Mouse (Mus musculus): ENCODE measurements at regions not wholly inside any gene's neighbourhood (a gene's known extent, or its start where the extent isn't known, plus 50 kb on each side); places are given as distances from the start of the nearest gene placed in this dataset.

DNA sequence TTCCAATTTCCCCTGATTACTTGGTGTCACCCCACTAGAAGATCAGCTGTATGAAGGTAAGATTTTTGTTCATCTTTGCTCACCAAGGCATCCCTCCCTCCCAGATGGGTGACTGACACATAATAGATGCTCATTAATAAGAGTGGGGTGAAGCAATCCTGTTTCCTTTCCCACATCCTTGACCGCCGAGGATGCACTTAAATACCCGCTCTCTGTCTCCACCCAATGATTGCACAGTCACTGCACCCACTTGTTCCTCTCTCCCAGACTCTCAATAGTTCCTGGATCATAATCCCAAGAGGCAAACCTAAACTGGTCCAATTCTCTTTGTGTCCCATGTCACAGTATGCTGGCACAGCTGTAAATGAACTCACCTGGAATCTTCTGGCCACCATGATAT lies 86.4 kb upstream of the Ccn6 start:
- no peak for DNase-seq (ENCODE audit: inconsistent ontology term)

DNA sequence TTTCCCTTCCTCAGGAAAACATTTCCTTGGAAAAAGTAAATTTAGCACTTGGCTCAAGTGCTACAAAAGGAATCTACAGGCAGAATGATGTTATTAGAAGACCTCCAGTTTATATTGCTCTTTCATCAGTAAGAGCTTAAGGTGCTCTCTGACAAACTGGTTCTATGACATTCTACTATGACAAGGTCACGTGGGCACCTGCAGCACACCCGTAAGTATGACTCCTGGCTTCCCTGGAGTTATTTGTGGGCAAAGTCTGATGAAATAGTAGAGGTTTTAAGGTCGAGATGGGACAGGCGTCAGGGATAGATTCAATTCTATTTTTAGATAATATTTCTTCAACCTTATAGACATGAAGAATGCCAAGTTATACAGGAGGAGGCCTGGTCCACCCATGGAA lies 84.9 kb upstream of the Ccn6 start:
- no peak for DNase-seq (ENCODE audit: inconsistent ontology term)

DNA sequence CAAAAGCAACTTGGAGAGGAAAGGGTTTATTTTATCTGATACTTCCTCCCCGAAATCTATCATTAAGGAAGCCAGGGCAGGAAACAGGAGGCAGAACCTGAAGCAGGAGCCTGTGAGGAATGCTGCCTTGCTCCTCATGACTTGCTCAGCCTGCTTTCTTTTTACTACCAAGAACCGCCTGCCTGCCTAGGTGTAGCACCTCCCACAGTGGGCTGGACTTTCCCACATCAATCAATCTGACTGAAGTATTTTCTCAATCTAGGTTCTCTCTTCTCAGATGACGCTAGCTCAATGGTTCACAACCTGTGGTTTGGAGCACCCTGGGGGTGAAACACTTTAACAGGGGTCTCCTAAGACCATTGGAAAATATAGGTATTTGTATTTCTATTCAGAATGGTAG lies 83.4 kb upstream of the Ccn6 start:
- no peak for DNase-seq (ENCODE audit: inconsistent ontology term)

DNA sequence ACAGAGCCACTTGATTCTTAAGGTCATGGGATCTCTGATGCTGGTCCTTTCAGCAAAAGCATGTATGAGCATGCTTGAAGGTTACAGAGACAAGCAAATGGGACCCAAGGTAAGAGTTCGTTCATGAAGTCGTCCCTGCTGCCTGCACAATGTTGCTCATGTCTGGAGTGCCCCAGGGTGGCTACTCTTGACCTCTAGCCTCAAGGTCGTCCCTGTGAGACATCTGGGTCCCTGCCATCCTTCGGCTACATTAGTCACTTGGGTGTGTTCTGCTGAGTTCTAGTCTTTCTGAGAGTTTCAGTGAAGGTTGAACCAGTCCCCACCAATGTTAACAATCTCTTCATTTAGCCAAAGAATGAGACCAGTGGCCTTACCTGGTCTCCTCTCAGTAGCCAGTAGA lies 81.5 kb upstream of the Ccn6 start:
- DNase-seq (ENCODE audit: inconsistent ontology term), result no peak

DNA sequence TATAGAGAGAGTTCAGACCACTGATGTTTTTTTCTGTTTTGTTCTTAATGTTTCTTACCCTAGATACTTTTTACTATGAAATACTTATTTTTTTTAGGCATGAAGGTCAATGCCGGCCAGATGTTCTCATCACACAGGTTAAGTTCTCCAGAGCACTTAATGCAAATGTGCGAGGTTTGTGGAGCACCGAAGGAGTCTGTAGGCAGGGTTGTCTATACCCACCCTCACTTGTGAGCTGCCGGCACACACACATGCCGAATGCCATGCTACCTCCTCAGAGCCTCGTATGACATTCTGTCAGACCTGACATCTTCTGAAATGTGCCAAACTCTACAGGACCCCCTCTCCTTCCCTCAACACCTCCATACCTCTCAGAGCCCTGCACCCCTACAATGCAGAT lies 80.5 kb upstream of the Ccn6 start:
- no peak for DNase-seq (ENCODE audit: inconsistent ontology term)

DNA sequence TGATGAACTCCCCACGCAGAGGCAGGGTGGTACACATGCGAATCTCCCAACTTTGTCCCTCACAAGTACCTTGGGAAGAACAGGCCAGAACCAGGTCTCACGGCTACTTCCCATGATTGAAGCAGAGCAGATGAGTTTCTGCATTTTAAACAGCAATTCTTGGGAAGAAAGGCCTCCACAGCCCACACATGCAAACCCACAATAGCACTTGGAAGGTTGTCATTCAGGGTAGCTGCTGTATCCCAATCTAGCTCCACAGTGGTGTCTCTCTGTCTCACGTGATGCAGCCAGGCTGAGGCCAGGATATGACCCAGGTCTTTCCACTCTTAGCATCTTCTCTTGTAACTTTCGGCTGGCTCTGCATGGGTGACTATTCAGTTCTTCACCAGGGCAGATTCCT lies 78.8 kb upstream of the Ccn6 start:
- no peak for DNase-seq (ENCODE audit: inconsistent ontology term)

DNA sequence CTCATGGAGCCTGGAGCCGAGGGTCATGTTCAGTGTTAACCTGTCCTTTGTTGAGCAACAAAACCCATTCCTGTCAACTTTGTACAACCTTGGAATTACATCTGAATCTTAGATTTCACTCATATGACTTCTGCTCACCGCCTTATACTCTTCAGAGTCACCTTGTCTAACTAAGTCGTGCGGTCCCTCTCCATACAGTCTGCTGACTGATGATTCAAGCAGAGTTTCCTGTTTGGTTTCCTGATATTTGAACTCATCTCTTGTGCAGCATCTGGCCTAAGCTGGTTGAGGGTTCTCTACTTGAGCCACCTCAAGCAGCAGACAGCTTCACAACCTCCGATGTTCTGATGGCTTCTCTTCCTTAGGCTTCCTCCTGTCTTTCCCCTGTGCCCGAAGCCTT lies 78.3 kb upstream of the Ccn6 start:
- no peak for DNase-seq (ENCODE audit: inconsistent ontology term)

DNA sequence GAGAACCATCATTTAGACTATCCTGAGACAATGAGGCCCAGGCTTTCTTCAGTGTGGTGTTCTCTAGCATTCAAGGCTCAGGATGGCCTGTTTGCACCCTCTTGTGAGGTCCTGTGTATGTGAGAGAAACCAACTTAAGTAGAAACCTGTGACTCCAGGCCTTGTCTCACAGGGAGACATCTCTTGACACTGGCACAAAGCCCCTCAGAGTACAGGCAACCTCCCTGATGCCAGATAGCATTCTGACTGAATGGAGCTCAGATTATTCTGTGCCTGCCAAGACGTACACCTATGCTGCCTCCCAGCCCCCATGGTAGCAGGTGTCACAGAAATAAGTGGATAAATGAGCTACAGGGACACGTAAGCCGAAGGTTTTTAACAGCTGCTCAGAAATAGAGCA lies 77.9 kb upstream of the Ccn6 start:
- DNase-seq (ENCODE audit: inconsistent ontology term), result no peak

DNA sequence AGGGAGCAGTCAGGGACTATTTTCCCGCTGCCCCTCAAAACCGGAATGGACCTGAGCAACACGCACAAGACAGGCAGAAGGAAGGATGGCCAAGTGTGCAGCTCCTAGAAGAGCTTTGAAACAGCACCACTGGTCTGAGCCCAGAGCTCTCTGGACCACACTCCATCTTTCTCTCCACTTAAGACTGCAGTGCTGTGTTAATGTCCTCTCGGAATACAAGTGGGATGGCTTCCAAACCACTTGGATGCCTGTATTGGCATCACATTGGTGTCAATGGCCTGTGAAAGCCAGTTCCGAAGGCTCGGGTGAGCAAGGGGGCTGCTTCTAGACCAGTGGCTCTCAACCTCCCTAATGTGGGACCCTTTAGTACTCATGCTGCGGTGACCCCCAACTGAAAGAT lies 77.4 kb upstream of the Ccn6 start:
- no peak for DNase-seq (ENCODE audit: inconsistent ontology term)

DNA sequence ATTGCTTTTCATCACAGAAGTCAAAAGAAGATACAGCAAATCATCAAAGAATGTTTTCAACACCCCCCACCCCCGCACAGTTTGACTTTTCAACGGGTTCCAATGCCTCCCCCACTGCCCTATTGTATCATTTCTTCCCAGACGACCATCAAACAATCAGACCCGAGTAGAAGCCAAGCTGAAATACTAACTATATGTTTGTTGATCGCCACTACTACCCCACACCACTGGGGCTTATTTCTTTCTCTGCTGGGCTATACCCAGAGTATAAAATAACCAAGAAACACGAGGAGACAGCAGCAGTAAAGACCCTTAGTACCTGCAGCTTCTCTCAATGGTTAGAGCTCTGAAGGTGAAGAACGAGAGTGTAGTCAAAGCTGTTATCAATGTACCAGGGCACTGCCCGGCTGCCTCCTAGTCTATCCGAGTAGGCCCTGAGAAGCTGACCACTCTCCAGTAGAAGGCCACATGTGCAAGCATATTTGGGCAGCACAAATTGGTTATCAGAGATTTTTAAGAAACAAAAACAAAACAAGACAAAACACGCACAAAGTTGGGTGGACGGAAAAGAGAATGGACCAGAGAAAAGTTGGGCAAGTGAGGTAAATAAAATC lies 76.7 kb upstream of the Ccn6 start:
- no peak for DNase-seq (ENCODE audit: inconsistent ontology term)

DNA sequence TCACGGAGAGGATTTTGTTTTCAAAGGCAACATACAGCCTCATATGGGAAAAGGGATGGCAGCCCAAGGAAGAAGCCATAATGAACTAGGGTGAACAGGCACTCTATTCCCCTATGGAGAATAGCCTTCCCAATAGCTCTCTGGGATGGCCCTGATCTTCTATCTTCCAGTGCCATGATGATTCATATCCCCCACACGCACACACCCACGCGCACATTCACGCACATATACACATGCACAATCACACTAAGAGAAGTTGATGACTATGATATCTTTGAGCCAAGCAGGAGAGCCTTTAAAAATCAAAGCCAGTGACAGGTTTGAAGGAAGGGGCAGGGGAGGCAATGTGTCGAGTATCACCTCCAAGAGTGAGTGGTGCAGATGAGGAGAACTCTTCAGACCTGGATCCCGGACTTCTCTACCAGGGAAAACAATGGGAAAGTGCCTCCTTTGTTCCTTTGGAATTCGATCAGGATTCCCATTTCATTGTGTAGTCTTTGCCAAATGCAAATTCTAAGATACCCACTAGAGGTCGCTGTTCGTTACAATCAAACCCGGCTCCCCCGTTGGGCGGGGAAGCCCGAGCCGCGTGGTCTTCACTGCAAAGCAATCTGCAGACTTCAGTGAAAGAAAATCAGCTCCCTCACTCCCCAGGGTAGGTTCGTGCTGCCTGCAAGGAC lies 76.0 kb upstream of the Ccn6 start:
- peak; percentile 85 for DNase-seq (ENCODE audit: inconsistent ontology term)

DNA sequence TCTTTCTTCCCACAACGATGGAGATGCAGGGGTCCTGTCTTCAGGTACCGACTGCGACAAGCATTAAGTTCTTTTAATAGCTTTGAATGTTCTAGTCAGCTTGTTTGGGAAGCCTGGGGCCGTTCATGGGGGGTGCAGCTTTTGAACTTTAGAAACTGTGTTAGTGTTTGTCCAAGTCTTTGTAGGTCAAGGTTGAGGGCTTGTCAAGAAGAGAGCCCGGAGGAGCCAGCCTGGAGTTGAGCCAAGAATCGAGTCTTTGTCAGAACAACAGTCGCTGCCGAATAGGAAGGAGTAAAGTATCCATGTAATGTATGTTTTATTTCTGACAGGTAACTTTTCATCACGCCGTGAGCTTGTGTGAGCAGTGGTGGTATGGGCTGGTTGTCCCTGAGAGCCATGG lies 75.0 kb upstream of the Ccn6 start:
- DNase-seq (ENCODE audit: inconsistent ontology term), result no peak

DNA sequence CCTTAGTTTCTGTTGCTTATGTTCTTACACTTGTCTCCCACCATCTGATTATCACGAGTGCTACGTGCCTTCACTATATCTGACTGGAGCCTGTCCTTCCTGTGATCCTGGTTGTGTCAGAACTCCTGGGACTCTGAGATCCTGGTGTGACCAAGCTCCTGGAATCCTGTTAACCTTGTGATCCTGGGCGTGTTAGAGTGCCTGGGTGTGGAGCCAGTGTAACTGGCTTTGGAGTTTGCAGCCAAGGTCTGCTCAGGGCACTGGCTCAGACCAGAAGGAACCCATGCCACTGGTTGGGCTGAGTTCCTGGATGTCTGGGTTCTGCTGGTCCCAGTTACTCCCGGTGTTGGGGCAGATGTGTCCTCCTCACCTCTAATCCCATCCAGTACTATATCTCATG lies 74.0 kb upstream of the Ccn6 start:
- no peak for DNase-seq (ENCODE audit: inconsistent ontology term)

DNA sequence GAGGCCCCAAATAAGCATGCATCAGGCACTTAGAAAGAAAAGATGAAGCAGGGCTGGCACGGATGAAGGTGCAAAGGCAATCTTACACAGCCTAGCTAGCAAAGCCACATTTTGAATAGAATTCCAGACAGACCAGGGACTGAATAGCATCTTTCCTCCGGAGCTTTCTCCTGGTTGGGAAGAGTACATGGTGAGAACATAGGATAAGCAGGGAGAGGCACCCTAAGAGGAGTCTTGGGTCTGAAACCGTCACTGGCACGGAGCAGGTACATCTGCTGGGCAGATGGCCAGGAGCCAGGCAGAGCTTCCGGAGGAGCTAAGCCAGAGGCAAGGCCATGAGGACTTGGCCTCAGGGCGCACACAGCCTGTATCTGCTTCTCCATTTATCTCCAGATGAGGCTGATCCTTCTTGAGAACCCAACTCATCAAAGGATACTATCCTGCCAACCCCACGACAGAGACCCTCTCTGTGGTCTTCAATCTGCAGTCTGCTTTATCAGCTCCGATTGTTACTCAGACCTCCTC lies 70.4 kb upstream of the Ccn6 start:
- DNase-seq (ENCODE audit: inconsistent ontology term), result no peak

DNA sequence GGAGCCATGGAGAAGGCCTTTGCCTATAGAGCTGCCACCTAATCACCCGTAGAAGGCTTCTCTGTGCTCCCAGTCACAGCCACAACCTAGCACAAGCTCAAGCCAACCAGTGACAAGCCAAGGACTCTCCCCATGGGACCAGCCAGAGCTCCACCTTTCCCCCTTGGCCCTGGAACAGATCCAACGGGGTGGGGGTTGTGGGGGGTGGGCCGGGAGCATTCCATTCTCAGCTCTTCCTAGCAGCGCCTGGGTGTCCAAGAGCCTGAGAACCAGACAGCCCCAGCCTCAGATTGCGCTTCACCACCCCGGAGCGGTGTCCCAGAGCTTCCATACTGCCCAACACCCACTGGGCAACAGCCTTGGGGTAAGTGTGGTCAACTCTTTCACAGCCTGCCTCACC lies 69.6 kb upstream of the Ccn6 start:
- no peak for DNase-seq (ENCODE audit: inconsistent ontology term)

DNA sequence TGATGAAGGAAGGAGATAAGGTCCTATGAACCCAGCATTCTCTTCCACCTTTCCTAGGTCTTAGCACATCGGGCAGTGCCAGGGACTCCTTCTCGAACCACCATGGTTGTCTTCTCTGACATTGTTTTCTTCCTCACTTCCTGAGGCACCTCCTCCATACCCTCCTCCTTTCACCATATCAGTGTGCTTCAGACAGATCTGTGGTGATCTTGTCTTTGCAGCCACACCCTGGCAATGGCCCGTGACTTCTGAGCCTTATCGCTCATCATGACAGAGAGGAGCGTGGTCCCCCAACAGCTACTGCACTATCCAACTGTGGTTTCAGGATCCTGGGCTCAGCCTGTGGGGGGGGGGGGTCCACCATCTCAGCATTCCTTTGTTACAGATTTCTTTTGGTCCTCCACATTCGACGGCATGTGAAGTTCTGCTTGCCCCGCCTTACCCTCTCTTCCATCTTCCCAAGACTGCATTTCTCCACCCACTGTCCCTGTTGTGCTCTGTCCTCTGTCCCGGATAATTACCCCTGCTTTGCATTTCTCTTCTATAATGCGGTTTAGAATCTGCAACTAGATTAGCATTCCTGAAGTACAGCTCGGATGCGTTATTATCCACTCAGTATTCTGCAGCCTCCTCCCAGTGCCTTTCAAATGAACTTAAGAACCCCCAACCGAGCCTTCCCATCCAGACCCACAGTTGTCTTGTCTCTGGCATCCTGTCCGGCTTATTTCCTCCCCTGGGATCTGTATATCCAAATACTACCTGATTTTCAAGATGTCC lies 67.2 kb upstream of the Ccn6 start:
- DNase-seq (ENCODE audit: inconsistent ontology term), result peak; percentile 37

DNA sequence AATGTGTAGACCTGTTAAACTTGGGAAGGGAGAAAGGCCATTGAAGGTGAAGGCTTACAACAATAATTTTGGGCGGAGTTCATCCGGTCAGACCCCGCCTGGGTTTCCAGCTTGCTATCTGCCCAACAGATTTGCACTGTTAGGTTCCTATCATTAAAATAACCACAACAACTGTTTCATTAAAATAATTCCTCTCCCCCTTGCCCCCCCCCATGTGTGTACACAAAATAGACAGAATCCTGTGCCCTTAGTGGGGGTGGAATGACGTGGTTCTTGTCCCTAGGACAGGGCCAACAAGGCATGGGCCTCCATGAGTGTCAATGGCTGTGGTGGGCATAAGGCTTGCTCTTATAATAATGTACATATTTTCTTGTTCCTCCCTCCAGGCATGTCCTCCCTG lies 65.6 kb upstream of the Ccn6 start:
- no peak for DNase-seq (ENCODE audit: inconsistent ontology term)

DNA sequence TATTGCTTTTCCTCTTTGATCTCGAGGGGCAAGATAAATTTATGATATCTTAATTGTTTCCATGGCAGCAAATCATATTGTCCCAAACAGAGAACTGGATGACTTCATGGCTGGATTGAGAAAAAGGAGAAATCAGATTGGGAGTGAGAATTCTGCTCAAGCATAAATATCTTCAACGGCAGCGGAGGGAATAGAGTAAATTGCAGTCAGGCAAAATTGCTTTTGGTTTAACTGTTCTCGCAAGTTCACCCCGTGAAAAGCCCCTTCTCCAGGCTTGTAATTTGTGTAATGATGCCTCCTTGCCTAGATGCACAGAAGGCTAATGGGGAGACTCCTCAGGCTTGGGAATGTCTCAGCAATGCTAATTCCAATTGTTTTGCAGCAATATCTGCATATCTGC lies 64.4 kb upstream of the Ccn6 start:
- DNase-seq (ENCODE audit: inconsistent ontology term), result no peak

DNA sequence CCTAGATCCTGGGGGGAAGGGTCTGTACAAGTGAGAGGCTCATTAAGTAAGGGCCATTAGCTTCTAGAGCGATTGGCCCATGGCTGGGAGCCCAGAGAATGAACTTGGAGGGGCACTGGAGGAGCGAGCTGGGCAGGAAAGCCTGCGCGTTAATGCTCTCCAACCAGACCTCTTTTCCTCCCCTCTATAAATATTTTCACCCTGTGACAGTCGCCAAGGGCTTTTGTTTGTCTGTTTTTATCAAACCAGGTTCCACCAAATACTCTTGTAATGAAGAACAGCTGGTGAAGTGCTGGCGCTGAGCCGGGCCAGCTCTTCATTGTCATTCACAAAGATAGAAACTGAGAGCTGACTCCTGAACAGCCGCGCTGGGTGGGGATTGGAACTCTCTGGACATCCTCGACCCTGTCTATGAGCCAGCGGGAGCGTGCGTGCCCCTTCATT lies 63.9 kb upstream of the Ccn6 start:
- DNase-seq (ENCODE audit: inconsistent ontology term), result peak; percentile 44

DNA sequence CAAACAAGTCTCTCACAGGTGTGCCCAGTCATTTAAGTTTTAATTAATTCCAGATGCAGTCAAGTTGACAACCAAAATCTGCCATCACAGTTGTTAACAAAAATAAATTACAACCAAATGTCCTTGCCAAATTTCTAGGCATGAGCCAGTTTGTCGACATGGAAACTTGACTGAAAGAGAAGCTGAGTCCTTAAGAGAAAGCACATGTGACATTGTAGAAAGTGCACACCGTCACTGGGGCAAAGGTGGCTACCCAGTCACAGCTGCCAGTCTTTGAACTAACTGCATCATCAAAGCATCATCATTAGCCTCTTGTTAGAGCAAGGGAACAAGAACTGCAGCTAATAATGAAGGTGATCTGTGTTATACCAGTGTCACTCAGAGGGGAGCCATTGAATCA lies 62.9 kb upstream of the Ccn6 start:
- no peak for DNase-seq (ENCODE audit: inconsistent ontology term)

DNA sequence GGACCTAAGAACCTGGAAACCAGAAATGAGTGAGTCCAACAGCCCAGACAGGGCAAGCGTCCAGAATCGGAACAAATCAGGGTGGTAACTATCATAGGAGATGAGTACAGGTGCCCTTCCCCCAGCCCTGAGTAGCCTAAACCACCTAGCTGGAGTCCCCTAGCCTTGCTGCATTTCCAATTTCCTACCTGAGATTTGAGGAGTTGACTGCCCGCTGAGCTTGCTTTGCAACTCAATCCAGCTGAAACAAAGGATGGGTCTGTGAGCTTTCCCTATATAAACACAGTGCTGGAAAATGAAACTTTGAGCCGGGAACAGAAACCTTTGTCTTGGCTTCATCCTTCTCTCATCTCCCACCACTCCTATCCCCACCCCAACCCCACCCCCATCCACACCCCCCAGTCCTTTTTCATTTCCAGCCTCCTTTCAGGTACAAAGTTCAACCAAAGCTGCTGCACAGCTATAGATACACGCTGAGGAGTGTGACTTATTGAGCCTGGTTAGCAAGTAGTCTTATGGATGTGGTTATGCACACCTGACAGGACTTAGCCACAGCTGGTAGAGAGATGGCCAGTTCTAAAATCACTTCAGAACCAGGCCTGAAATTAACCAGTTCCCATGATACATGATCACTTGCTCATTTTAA lies 61.0 kb upstream of the Ccn6 start:
- no peak for DNase-seq (ENCODE audit: inconsistent ontology term)

DNA sequence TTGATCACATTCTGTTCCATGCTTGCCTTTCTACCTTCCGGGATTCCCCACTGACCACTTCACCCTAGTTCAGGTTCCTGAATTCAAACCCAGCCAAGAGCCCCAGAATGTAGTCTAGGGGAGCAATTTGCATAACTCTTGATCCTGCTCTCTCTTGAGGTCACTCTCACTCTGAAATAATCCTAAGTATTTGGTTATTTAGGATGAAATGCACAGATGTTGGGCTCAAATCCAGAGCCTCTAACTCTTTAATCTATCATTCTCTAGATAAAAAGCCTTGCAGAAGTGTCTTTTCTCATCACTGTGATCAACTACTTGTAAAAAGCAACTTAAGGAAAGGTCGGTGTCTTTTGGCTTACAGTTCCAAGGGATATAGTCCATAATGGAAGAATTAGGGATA lies 57.4 kb upstream of the Ccn6 start:
- no peak for DNase-seq (ENCODE audit: inconsistent ontology term)

DNA sequence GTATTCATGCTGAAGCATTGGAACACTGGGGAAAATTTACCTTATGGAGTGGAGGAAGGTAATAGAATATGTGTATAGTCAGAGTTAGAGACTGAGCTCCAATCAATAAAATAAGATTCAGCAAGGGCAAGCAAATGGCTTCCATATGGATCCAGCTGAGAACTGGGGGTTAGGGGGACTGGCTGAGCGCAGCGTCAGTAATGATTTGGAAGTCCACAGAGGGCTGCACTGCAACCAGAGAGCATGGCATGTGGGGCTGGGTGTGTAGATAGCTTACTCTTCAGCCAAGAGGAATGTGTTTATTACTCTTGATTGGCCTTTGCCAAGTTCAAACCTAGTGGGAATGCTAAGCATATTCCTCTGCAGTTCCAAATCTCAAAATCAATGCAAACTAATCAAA lies 55.8 kb upstream of the Ccn6 start:
- no peak for DNase-seq (ENCODE audit: inconsistent ontology term)

Measured in Muller cell, postnatal 12 days (primary cell).